Mouse (Mus musculus): ENCODE data around the gene Mog.
"Not testable (repeated sequence)": the region's sequence is repeated elsewhere in the genome, so short reads cannot be mapped to it uniquely, and the experiment has no call there.

- not testable (repeated sequence) for TF ChIP-seq CTCF (IDR thresholded peaks at IDR 0.05; ENCODE audit: borderline replicate concordance, control insufficient read depth, extremely low read depth, insufficient read depth, low read length, poor library complexity); POLR2A (IDR thresholded peaks at IDR 0.05; ENCODE audit: control insufficient read depth, extremely low read depth, insufficient read depth, low read length, poor library complexity)
Observed at GRCm38 (mm10) chr17:37019242-37019641, 4.0 kb downstream of the Mog start.

Data from thymus, adult 2 months (tissue).